Comparison of ENCODE assay signal across 21 mouse cellular contexts in genomic region chr6:41557468-41557867, GRCm38 (mm10). TPM values are rescaled to one million over a fixed set of nuclear protein-coding genes. Genes with fewer than 3 reads are reported as not detected.
DNase-seq lines count a peak whose midpoint lies in the region; ATAC-seq and TF ChIP-seq lines count a peak whose summit lies in the region.
"Had no signal": no experiment of that assay in that cellular context is flagged by ENCODE, and none has a peak within 500 bp of the region (broad histone marks: within the 10 kb centered on the region; RNA-seq: fewer than 3 reads in every experiment).

No protein-coding gene starts in this region.

- H3K9me3 ChIP-seq in liver, embryonic 14.5 days (ENCODE audit: control insufficient read depth, low read length), result no peaks in the 10 kb centered on the region
- H3K9me3 ChIP-seq in stomach, postnatal 0 days (ENCODE audit: control insufficient read depth, low read length), result no peaks in the 10 kb centered on the region
- no peaks in the 10 kb centered on the region for H3K9me3 ChIP-seq in neural tube, embryonic 15.5 days (replicated peaks)
- H3K9me3 ChIP-seq: embryonic facial prominence, embryonic 10.5 days; midbrain, embryonic 13.5 days; neural tube, embryonic 13.5 days had no signal

- H3K4me2 ChIP-seq in liver, embryonic 14.5 days (ENCODE audit: low read depth), result no peak overlapping the region
- H3K4me2 ChIP-seq in stomach, postnatal 0 days (replicated peaks; ENCODE audit: low read depth), result no peak overlapping the region
- H3K4me2 ChIP-seq in neural tube, embryonic 15.5 days, result no peak overlapping the region
- H3K4me2 ChIP-seq: midbrain, embryonic 13.5 days; neural tube, embryonic 13.5 days had no signal

- no peaks in the 10 kb centered on the region for H3K36me3 ChIP-seq in liver, embryonic 14.5 days (replicated peaks; ENCODE audit: control insufficient read depth, insufficient read depth, low read depth)
- no peaks in the 10 kb centered on the region for H3K36me3 ChIP-seq in stomach, postnatal 0 days (ENCODE audit: control insufficient read depth, insufficient read depth, low read length)
- H3K36me3 ChIP-seq in neural tube, embryonic 15.5 days, result no peaks in the 10 kb centered on the region
- H3K36me3 ChIP-seq: embryonic facial prominence, embryonic 10.5 days; midbrain, embryonic 13.5 days; neural tube, embryonic 13.5 days had no signal

- no peak overlapping the region for H3K9ac ChIP-seq in liver, embryonic 14.5 days (replicated peaks)
- H3K9ac ChIP-seq in stomach, postnatal 0 days (ENCODE audit: low read length), result no peak overlapping the region
- no peak overlapping the region for H3K9ac ChIP-seq in neural tube, embryonic 15.5 days (replicated peaks)
- H3K9ac ChIP-seq: midbrain, embryonic 13.5 days; neural tube, embryonic 13.5 days had no signal

- peak; percentile 53 for DNase-seq in CD4-positive helper T cell, adult 2 months (ENCODE audit: low read depth, low spot score)
- peak; percentile 24 for DNase-seq in ZHBTc4 (ENCODE audit: low read depth, low spot score)
- peak in 1 of 3 experiments; percentile 16 for DNase-seq in liver, embryonic 14.5 days (ENCODE audit: low read depth in 3 of 3, low spot score in 3 of 3)
- no peak for DNase-seq in stomach, postnatal 0 days (ENCODE audit: low spot score)
- DNase-seq in urinary bladder, postnatal 25 days (ENCODE audit: low spot score), result no peak
- no peak for DNase-seq in layer of hippocampus, adult 18-20 months (ENCODE audit: low spot score in 2 of 2)
- DNase-seq in adrenal gland, postnatal 14 days, result no peak
- DNase-seq: B cell, adult 2 months; cerebellum, adult 9-11 months; heart, postnatal 10 days; kidney, adult 8-10 months; lung, postnatal 14 days; retina, postnatal 1 day had no signal

- 30% methylated on average over 5 of the region's 5 CpGs for WGBS in liver, embryonic 14.5 days (ENCODE audit: insufficient replicate concordance)
- WGBS in stomach, postnatal 0 days, result 58% methylated on average over 5 of the region's 5 CpGs
- WGBS in neural tube, embryonic 15.5 days, result 87% methylated on average over 5 of the region's 5 CpGs

- H3K27me3 ChIP-seq in liver, embryonic 14.5 days (ENCODE audit: control insufficient read depth, insufficient read depth, low read length), result no peaks in the 10 kb centered on the region
- no peaks in the 10 kb centered on the region for H3K27me3 ChIP-seq in stomach, postnatal 0 days (ENCODE audit: control insufficient read depth, insufficient read depth, low read length)
- no peaks in the 10 kb centered on the region for H3K27me3 ChIP-seq in neural tube, embryonic 15.5 days (replicated peaks)
- H3K27me3 ChIP-seq: midbrain, embryonic 13.5 days; neural tube, embryonic 13.5 days had no signal

- TF ChIP-seq CTCF in liver, embryonic 14.5 days (IDR thresholded peaks at IDR 0.05; ENCODE audit: low read depth), result no peak
- no peak for TF ChIP-seq CTCF in stomach, postnatal 0 days (IDR thresholded peaks at IDR 0.05; ENCODE audit: low read depth)

- no peak overlapping the region for H3K4me3 ChIP-seq in liver, embryonic 14.5 days (ENCODE audit: insufficient read depth in 1 of 2, low read depth in 2 of 2, low read length in 2 of 2)
- H3K4me3 ChIP-seq in stomach, postnatal 0 days (ENCODE audit: low read depth, low read length), result no peak overlapping the region
- H3K4me3 ChIP-seq in neural tube, embryonic 15.5 days (replicated peaks), result no peak overlapping the region
- H3K4me3 ChIP-seq: embryonic facial prominence, embryonic 10.5 days; left cerebral cortex, adult 2 months; midbrain, embryonic 13.5 days; neural tube, embryonic 13.5 days had no signal

- no peak overlapping the region for H3K27ac ChIP-seq in liver, embryonic 14.5 days
- peak overlapping the region; percentile 77 for H3K27ac ChIP-seq in stomach, postnatal 0 days (replicated peaks)
- no peak overlapping the region for H3K27ac ChIP-seq in neural tube, embryonic 15.5 days (replicated peaks)
- H3K27ac ChIP-seq: embryonic facial prominence, embryonic 10.5 days; hindbrain, postnatal 0 days; left cerebral cortex, adult 2 months; midbrain, embryonic 13.5 days; neural tube, embryonic 13.5 days had no signal

- H3K4me1 ChIP-seq in liver, embryonic 14.5 days (replicated peaks; ENCODE audit: control insufficient read depth in 2 of 2, insufficient read depth in 2 of 2, low read length in 1 of 2), result peaks cover 4% of the 10 kb centered on the region in 2 experiments; a peak in 3 of 4 replicates
- no peaks in the 10 kb centered on the region; the same call in 1 of the 2 replicates for H3K4me1 ChIP-seq in stomach, postnatal 0 days (replicated peaks; ENCODE audit: control insufficient read depth, insufficient read depth)
- H3K4me1 ChIP-seq in neural tube, embryonic 15.5 days, result no peaks in the 10 kb centered on the region
- H3K4me1 ChIP-seq: embryonic facial prominence, embryonic 10.5 days; midbrain, embryonic 13.5 days; neural tube, embryonic 13.5 days had no signal

- ATAC-seq in liver, embryonic 14.5 days (ENCODE audit: insufficient read depth), result peak; percentile 73
- ATAC-seq in stomach, postnatal 0 days (ENCODE audit: low FRiP score, low TSS enrichment), result peak; percentile 60; the same call in 1 of the 2 replicates
- ATAC-seq in neural tube, embryonic 15.5 days (ENCODE audit: low FRiP score), result no peak
- ATAC-seq: hindbrain, postnatal 0 days; midbrain, embryonic 13.5 days had no signal

- TF ChIP-seq EP300 in liver, embryonic 14.5 days (IDR thresholded peaks at IDR 0.05; ENCODE audit: low read depth), result no peak
- TF ChIP-seq EP300 in stomach, postnatal 0 days (optimal IDR thresholded peaks at IDR 0.05), result peak; percentile 19

RNA-seq across cellular contexts. Expression of gene Prss2, which starts 35.9 kb away (rescaled TPM):
- 0.06 and 0.22 TPM in 2 replicates for polyA plus RNA-seq in liver, embryonic 14.5 days (2012; rRNA removed)
- polyA plus RNA-seq in liver, embryonic 14.5 days (2014; fragmentation: Nextera tagmentation; extraction: Ambion mirVana), result 0.29 TPM in 1 of 2 replicates, not detected in the other
- 5.1 and 7.0 TPM in 2 replicates for polyA plus RNA-seq in stomach, postnatal 0 days (2015; fragmentation: Nextera tagmentation; extraction: Ambion mirVana)
- 1.3 TPM in 1 of 2 replicates, not detected in the other for polyA plus RNA-seq in neural tube, embryonic 15.5 days (2015; fragmentation: Nextera tagmentation; extraction: Ambion mirVana)
- total RNA-seq in layer of hippocampus, adult 18-20 months (2021), result not detected
- total RNA-seq in adrenal gland, postnatal 14 days (2021), result 0.44 TPM in 1 of 2 replicates, not detected in the other
- total RNA-seq: adrenal gland, adult 18-20 months; granulocyte monocyte progenitor cell, adult 5-6 weeks; heart, postnatal 10 days; hindbrain, postnatal 0 days; left cerebral cortex, adult 2 months had no signal
- polyA plus RNA-seq: embryonic facial prominence, embryonic 10.5 days; hindbrain, postnatal 0 days; midbrain, embryonic 13.5 days; neural tube, embryonic 13.5 days had no signal

RNA-seq across cellular contexts. Expression of gene Ephb6, which starts 47.8 kb away (rescaled TPM):
- polyA plus RNA-seq in liver, embryonic 14.5 days (2012; rRNA removed), result 0.49 and 0.58 TPM in 2 replicates
- 0.36 and 1.0 TPM in 2 replicates for polyA plus RNA-seq in liver, embryonic 14.5 days (2014; fragmentation: Nextera tagmentation; extraction: Ambion mirVana)
- polyA plus RNA-seq in stomach, postnatal 0 days (2015; fragmentation: Nextera tagmentation; extraction: Ambion mirVana), result 23.5 and 24.3 TPM in 2 replicates
- polyA plus RNA-seq in neural tube, embryonic 15.5 days (2015; fragmentation: Nextera tagmentation; extraction: Ambion mirVana), result 38.0 and 46.7 TPM in 2 replicates
- 10 to 100 TPM; 75.5 to 80.5 TPM for total RNA-seq in layer of hippocampus, adult 18-20 months (2021)
- total RNA-seq in adrenal gland, postnatal 14 days (2021), result 13.5 and 15.7 TPM in 2 replicates

Comparison
In these comparisons a context has a peak if more than half of its experiments do, and no peak if none do; other contexts are left out.
1. DNase-seq: peak in CD4-positive helper T cell, adult 2 months (single experiment) and ZHBTc4 (single experiment); none in stomach, postnatal 0 days (single experiment), urinary bladder, postnatal 25 days (single experiment), layer of hippocampus, adult 18-20 months (0 of 2) and adrenal gland, postnatal 14 days (single experiment).
2. RNA of gene Ephb6, which starts 47.8 kb away (polyA plus RNA-seq): 38.0 to 46.7 TPM in neural tube, embryonic 15.5 days and 23.5 to 24.3 TPM in stomach, postnatal 0 days; 0.36 to 1.0 TPM in liver, embryonic 14.5 days; every median in the first group is over 10 times any median in the second.